ENCODE assay signal across 8 mouse cellular contexts in the genomic region with DNA sequence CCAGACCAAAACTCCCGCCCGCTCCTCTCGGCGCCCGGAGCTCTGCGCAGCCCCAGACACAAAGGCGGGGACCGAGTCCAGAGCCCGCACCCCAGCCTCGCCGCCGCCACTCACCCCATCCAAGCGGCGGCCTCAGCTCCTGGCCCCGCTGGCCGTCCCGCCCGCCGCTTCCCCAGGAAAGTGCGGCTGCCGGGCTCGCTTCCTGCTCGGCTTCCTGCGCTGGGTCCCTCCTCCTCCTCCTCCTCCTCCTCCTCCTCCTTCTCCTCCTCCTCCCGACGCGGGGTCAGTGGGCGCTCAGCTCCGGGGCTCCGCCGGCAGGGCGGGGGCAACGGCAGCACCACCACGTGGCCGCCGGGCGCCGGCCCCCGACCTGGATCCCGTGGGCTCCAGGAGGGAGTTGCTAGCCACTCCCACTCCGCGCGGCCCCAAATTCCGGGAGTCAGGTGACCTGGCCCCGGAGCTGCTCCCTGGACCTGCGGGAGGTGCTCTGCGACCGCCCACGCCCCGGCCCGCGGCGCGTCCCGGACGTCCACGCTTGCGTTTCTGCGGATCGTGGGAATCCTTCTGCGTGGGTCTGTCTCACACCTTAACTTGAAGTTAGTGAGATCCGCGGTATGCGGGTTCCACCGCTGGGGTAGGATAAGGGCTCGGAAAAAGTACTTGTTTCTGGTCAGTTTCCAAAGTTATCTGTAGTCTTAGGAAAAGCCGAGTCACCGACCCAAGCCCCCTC. TPM values are rescaled to one million over a fixed set of nuclear protein-coding genes. Genes with fewer than 3 reads are reported as not detected.
DNase-seq lines count a peak whose midpoint lies in the region; ATAC-seq and TF ChIP-seq lines count a peak whose summit lies in the region.

Gene Rai14 (minus strand): TSS at position 216 of the 730 bp plus-strand sequence.

- peak; percentile 37 for ATAC-seq in CD4-positive, CD25-positive, alpha-beta regulatory T cell, adult 4 months
- peak; percentile 86 for ATAC-seq in forebrain, embryonic 11.5 days (replicated peaks; ENCODE audit: low FRiP score)
- ATAC-seq in heart, embryonic 15.5 days (replicated peaks; ENCODE audit: insufficient number of reproducible peaks, insufficient read depth, low FRiP score, low read depth), result peak; percentile 74
- peak; percentile 93 for ATAC-seq in liver, postnatal 0 days
- peak; percentile 72 for ATAC-seq in neural tube, embryonic 14.5 days (ENCODE audit: low read depth)

- H3K9ac ChIP-seq in forebrain, embryonic 11.5 days (ENCODE audit: low read length), result peak within 1 kb of the TSS; percentile 90
- H3K9ac ChIP-seq in heart, embryonic 15.5 days, result peak within 1 kb of the TSS; percentile 79
- H3K9ac ChIP-seq in liver, postnatal 0 days (replicated peaks), result peak within 1 kb of the TSS; percentile 64
- peak within 1 kb of the TSS; percentile 81 for H3K9ac ChIP-seq in neural tube, embryonic 14.5 days (replicated peaks; ENCODE audit: low read depth, low read length)

- peaks cover 2% of the 10 kb centered on the region; the same call in 1 of the 2 replicates for H3K4me1 ChIP-seq in forebrain, embryonic 11.5 days (replicated peaks; ENCODE audit: control insufficient read depth, insufficient read depth, low read length)
- peaks cover 7% of the 10 kb centered on the region for H3K4me1 ChIP-seq in heart, embryonic 15.5 days (replicated peaks)
- 0 out of 2 replicates have a peak, but pooled peaks cover 2% of the 10 kb centered on the region for H3K4me1 ChIP-seq in liver, postnatal 0 days (ENCODE audit: insufficient read depth)
- peaks cover 2% of the 10 kb centered on the region; the same call in 1 of the 2 replicates for H3K4me1 ChIP-seq in neural tube, embryonic 14.5 days (ENCODE audit: control insufficient read depth, insufficient read depth, low read length)

- no peaks in the 10 kb centered on the region for H3K36me3 ChIP-seq in forebrain, embryonic 11.5 days (ENCODE audit: control insufficient read depth, insufficient read depth, low read length)
- no peaks in the 10 kb centered on the region for H3K36me3 ChIP-seq in heart, embryonic 15.5 days
- no peaks in the 10 kb centered on the region for H3K36me3 ChIP-seq in liver, postnatal 0 days (replicated peaks; ENCODE audit: insufficient read depth, low read length)
- no peaks in the 10 kb centered on the region for H3K36me3 ChIP-seq in neural tube, embryonic 14.5 days (ENCODE audit: control insufficient read depth, insufficient read depth, low read length)

- peak; percentile 40 for DNase-seq in brain, adult 2 months (ENCODE audit: low read depth, low spot score)
- DNase-seq in forebrain, embryonic 11.5 days (ENCODE audit: low spot score), result peak; percentile 88
- DNase-seq in kidney, postnatal 10 days, result peak; percentile 92
- peak; percentile 85 for DNase-seq in liver, postnatal 0 days
- peak; percentile 27 for DNase-seq in thymus, postnatal 4 days

- H3K4me2 ChIP-seq in forebrain, embryonic 11.5 days (ENCODE audit: low read depth, low read length, severe bottlenecking), result peak within 1 kb of the TSS; percentile 68
- H3K4me2 ChIP-seq in heart, embryonic 15.5 days, result peak within 1 kb of the TSS; percentile 97
- peak within 1 kb of the TSS; percentile 78 for H3K4me2 ChIP-seq in liver, postnatal 0 days (ENCODE audit: low read depth, low read length)
- peak within 1 kb of the TSS; percentile 95 for H3K4me2 ChIP-seq in neural tube, embryonic 14.5 days (ENCODE audit: low read depth, low read length)

- no peaks in the 10 kb centered on the region; the same call in 1 of the 2 replicates for H3K9me3 ChIP-seq in forebrain, embryonic 11.5 days (ENCODE audit: control insufficient read depth, low read length)
- no peaks in the 10 kb centered on the region for H3K9me3 ChIP-seq in heart, embryonic 15.5 days (replicated peaks)
- no peaks in the 10 kb centered on the region for H3K9me3 ChIP-seq in liver, postnatal 0 days (ENCODE audit: low read length)
- H3K9me3 ChIP-seq in neural tube, embryonic 14.5 days (ENCODE audit: control insufficient read depth, low read length), result no peaks in the 10 kb centered on the region

- TF ChIP-seq EP300 in liver, postnatal 0 days (IDR thresholded peaks at IDR 0.05; ENCODE audit: low read depth), result no peak

- no peaks in the 10 kb centered on the region for H3K27me3 ChIP-seq in forebrain, embryonic 11.5 days (ENCODE audit: control insufficient read depth, insufficient read depth, low read length)
- peaks cover 17% of the 10 kb centered on the region; the same call in 1 of the 2 replicates for H3K27me3 ChIP-seq in heart, embryonic 15.5 days
- H3K27me3 ChIP-seq in liver, postnatal 0 days (ENCODE audit: insufficient read depth, low read length), result no peaks in the 10 kb centered on the region
- H3K27me3 ChIP-seq in neural tube, embryonic 14.5 days (ENCODE audit: control insufficient read depth, insufficient read depth, low read length), result no peaks in the 10 kb centered on the region

- peak within 1 kb of the TSS; percentile 86 for H3K4me3 ChIP-seq in forebrain, embryonic 11.5 days (ENCODE audit: low read depth, low read length)
- peak within 1 kb of the TSS; percentile 76 for H3K4me3 ChIP-seq in heart, embryonic 15.5 days
- peak within 1 kb of the TSS; percentile 59 for H3K4me3 ChIP-seq in liver, postnatal 0 days (ENCODE audit: low read depth, low read length)
- H3K4me3 ChIP-seq in neural tube, embryonic 14.5 days (ENCODE audit: low read depth, low read length), result peak within 1 kb of the TSS; percentile 82

- no peak for TF ChIP-seq CTCF in liver, postnatal 0 days (IDR thresholded peaks at IDR 0.05; ENCODE audit: low read depth)

- under 1% methylated on average over 53 of the region's 68 CpGs for WGBS in forebrain, embryonic 11.5 days
- under 1% methylated on average over 48 of the region's 68 CpGs for WGBS in heart, embryonic 15.5 days
- under 1% methylated on average over 55 of the region's 68 CpGs for WGBS in liver, postnatal 0 days (ENCODE audit: insufficient replicate concordance)
- WGBS in neural tube, embryonic 14.5 days, result under 1% methylated on average over 50 of the region's 68 CpGs

- peak within 1 kb of the TSS; percentile 69 for H3K27ac ChIP-seq in forebrain, embryonic 11.5 days (ENCODE audit: low read depth, low read length)
- H3K27ac ChIP-seq in heart, embryonic 15.5 days, result peak within 1 kb of the TSS; percentile 82
- H3K27ac ChIP-seq in liver, postnatal 0 days (ENCODE audit: low read depth), result peak within 1 kb of the TSS; percentile 85
- peak within 1 kb of the TSS; percentile 52 for H3K27ac ChIP-seq in neural tube, embryonic 14.5 days (ENCODE audit: low read depth, low read length)

RNA-seq across cellular contexts. Expression of gene Rai14, which starts in this region (rescaled TPM):
- 1 to 10 TPM in 1 of 2 experiments, under 1 TPM in 1; 0.47 to 1.2 TPM for polyA plus RNA-seq in CD4-positive, CD25-positive, alpha-beta regulatory T cell, adult 4 months (2017; shearing (Covaris generic))
- polyA plus RNA-seq in forebrain, embryonic 11.5 days (2014; fragmentation: Nextera tagmentation; extraction: Ambion mirVana), result 58.2 and 61.5 TPM in 2 replicates
- polyA plus RNA-seq in heart, embryonic 15.5 days (2015; fragmentation: Nextera tagmentation; extraction: Ambion mirVana), result 13.8 and 17.1 TPM in 2 replicates
- polyA plus RNA-seq in liver, postnatal 0 days (2015; fragmentation: Nextera tagmentation; extraction: Ambion mirVana), result 4.8 and 5.4 TPM in 2 replicates
- polyA plus RNA-seq in neural tube, embryonic 14.5 days (2014; fragmentation: Nextera tagmentation; extraction: Ambion mirVana), result 10.0 and 16.1 TPM in 2 replicates

Comparison
In these comparisons a context has a peak if more than half of its experiments do, and no peak if none do; other contexts are left out.
1. Peak in every context shown above with its lines: DNase-seq, ATAC-seq, H3K4me3 ChIP-seq and H3K27ac ChIP-seq.
2. ATAC-seq: peak in every context shown above with its lines; median percentile 93 in liver, postnatal 0 days; 86 in forebrain, embryonic 11.5 days; 74 in heart, embryonic 15.5 days; 72 in neural tube, embryonic 14.5 days; 37 in CD4-positive, CD25-positive, alpha-beta regulatory T cell, adult 4 months.
3. DNase-seq: peak in every context shown above with its lines; median percentile 92 in kidney, postnatal 10 days; 88 in forebrain, embryonic 11.5 days; 85 in liver, postnatal 0 days; 40 in brain, adult 2 months; 27 in thymus, postnatal 4 days.